Comparison of ENCODE assay signal across 9 mouse cellular contexts in genomic region chr14:7960616-7961015, GRCm38 (mm10). TPM values are rescaled to one million over a fixed set of nuclear protein-coding genes. Genes with fewer than 3 reads are reported as not detected.
DNase-seq lines count a peak whose midpoint lies in the region; ATAC-seq lines count a peak whose summit lies in the region.
"Had no signal": no experiment of that assay in that cellular context is flagged by ENCODE, and none has a peak within 500 bp of the region (broad histone marks: within the 10 kb centered on the region; RNA-seq: fewer than 3 reads in every experiment).

No protein-coding gene starts in this region.

- DNase-seq in kidney, adult 18-20 months, result peak; percentile 23
- peak; percentile 83 for DNase-seq in R1 (ENCODE audit: low read depth, low spot score)
- DNase-seq in embryonic facial prominence, embryonic 14.5 days (ENCODE audit: low spot score), result peak; percentile 38
- peak; percentile 42 to 75 for DNase-seq in layer of hippocampus, adult 18-20 months (ENCODE audit: low spot score in 2 of 2)
- DNase-seq in naive thymus-derived CD4-positive, alpha-beta T cell, adult 2 months (ENCODE audit: low read depth), result peak; percentile 6
- no peak for DNase-seq in urinary bladder, postnatal 10 days (ENCODE audit: low spot score)
- DNase-seq in heart, adult 8-10 months (ENCODE audit: low spot score), result no peak

- 60% methylated on average over 11 of the region's 11 CpGs for WGBS in kidney, embryonic 15.5 days
- 49% methylated on average over 11 of the region's 11 CpGs for WGBS in embryonic facial prominence, embryonic 14.5 days

- no peak overlapping the region for H3K4me2 ChIP-seq in kidney, embryonic 15.5 days
- no peak overlapping the region for H3K4me2 ChIP-seq in embryonic facial prominence, embryonic 14.5 days (ENCODE audit: low read depth, low read length)

- H3K36me3 ChIP-seq in kidney, embryonic 15.5 days, result no peaks in the 10 kb centered on the region
- H3K36me3 ChIP-seq in embryonic facial prominence, embryonic 14.5 days (ENCODE audit: control insufficient read depth, insufficient read depth, low read length), result no peaks in the 10 kb centered on the region

- no peak overlapping the region for H3K9ac ChIP-seq in kidney, embryonic 15.5 days
- no peak overlapping the region for H3K9ac ChIP-seq in embryonic facial prominence, embryonic 14.5 days (ENCODE audit: low read depth, low read length)

- no peak overlapping the region for H3K4me3 ChIP-seq in kidney, embryonic 15.5 days (replicated peaks)
- no peak overlapping the region for H3K4me3 ChIP-seq in embryonic facial prominence, embryonic 14.5 days (ENCODE audit: low read depth, low read length)

- 0 out of 2 replicates have a peak, but pooled peaks cover 10% of the 10 kb centered on the region for H3K4me1 ChIP-seq in kidney, embryonic 15.5 days
- no peaks in the 10 kb centered on the region for H3K4me1 ChIP-seq in embryonic facial prominence, embryonic 14.5 days (ENCODE audit: control insufficient read depth, insufficient read depth, low read length)

- H3K9me3 ChIP-seq in kidney, embryonic 15.5 days (replicated peaks), result no peaks in the 10 kb centered on the region
- H3K9me3 ChIP-seq in embryonic facial prominence, embryonic 14.5 days (ENCODE audit: control insufficient read depth, low read length), result no peaks in the 10 kb centered on the region

- no peak for ATAC-seq in kidney, embryonic 15.5 days (replicated peaks; ENCODE audit: low FRiP score)
- no peak for ATAC-seq in embryonic facial prominence, embryonic 14.5 days (ENCODE audit: low read depth)

- no peak overlapping the region for H3K27ac ChIP-seq in kidney, embryonic 15.5 days
- H3K27ac ChIP-seq in embryonic facial prominence, embryonic 14.5 days (replicated peaks; ENCODE audit: low read depth, low read length), result no peak overlapping the region

- H3K27me3 ChIP-seq in kidney, embryonic 15.5 days, result no peaks in the 10 kb centered on the region
- no peaks in the 10 kb centered on the region for H3K27me3 ChIP-seq in embryonic facial prominence, embryonic 14.5 days (replicated peaks; ENCODE audit: control insufficient read depth, insufficient read depth, low read length)

RNA-seq across cellular contexts. Expression of gene Gm45521, which starts 3.5 kb away (rescaled TPM):
- polyA plus RNA-seq in kidney, embryonic 15.5 days (2015; fragmentation: Nextera tagmentation; extraction: Ambion mirVana), result not detected in 2 replicates
- polyA plus RNA-seq in embryonic facial prominence, embryonic 14.5 days (2014; fragmentation: Nextera tagmentation; extraction: Ambion mirVana), result not detected in 2 replicates
- total RNA-seq in layer of hippocampus, adult 18-20 months (2021), result not detected
- total RNA-seq in heart, adult 8-10 months (2022), result not detected
- polyA plus RNA-seq: gonadal fat pad, adult 2 months had no signal

RNA-seq across cellular contexts. Expression of gene Dnase1l3, which starts 33.8 kb away (rescaled TPM):
- polyA plus RNA-seq in kidney, embryonic 15.5 days (2015; fragmentation: Nextera tagmentation; extraction: Ambion mirVana), result 0.29 and 0.30 TPM in 2 replicates
- polyA plus RNA-seq in embryonic facial prominence, embryonic 14.5 days (2014; fragmentation: Nextera tagmentation; extraction: Ambion mirVana), result 0.62 and 0.89 TPM in 2 replicates
- under 1 TPM; 0.07 to 0.10 TPM for total RNA-seq in layer of hippocampus, adult 18-20 months (2021)
- under 1 TPM in 3 of 4 experiments, not detected in 1; 0.06 to 0.17 (median 0.11) TPM for total RNA-seq in heart, adult 8-10 months (2022)

RNA-seq across cellular contexts. Expression of gene Abhd6, which starts 42.1 kb away (rescaled TPM):
- polyA plus RNA-seq in kidney, embryonic 15.5 days (2015; fragmentation: Nextera tagmentation; extraction: Ambion mirVana), result 24.7 and 26.6 TPM in 2 replicates
- polyA plus RNA-seq in embryonic facial prominence, embryonic 14.5 days (2014; fragmentation: Nextera tagmentation; extraction: Ambion mirVana), result 20.0 and 20.3 TPM in 2 replicates
- 10 to 100 TPM; 79.1 to 80.3 TPM for total RNA-seq in layer of hippocampus, adult 18-20 months (2021)
- 10 to 100 TPM; 11.0 to 14.3 (median 12.2) TPM for total RNA-seq in heart, adult 8-10 months (2022)

Comparison
In these comparisons a context has a peak if more than half of its experiments do, and no peak if none do; other contexts are left out.
1. DNase-seq: peak in kidney, adult 18-20 months (single experiment), R1 (single experiment), embryonic facial prominence, embryonic 14.5 days (single experiment), layer of hippocampus, adult 18-20 months (2 of 2) and naive thymus-derived CD4-positive, alpha-beta T cell, adult 2 months (single experiment); none in urinary bladder, postnatal 10 days (single experiment) and heart, adult 8-10 months (single experiment).
2. RNA of gene Abhd6, which starts 42.1 kb away (total RNA-seq): 79.1 to 80.3 TPM in layer of hippocampus, adult 18-20 months; 11.0 to 14.3 TPM in heart, adult 8-10 months; every median in the first group is over 4 times any median in the second.